Mouse (Mus musculus): ENCODE results near the gene Vps54. TPM values are rescaled to one million over a fixed set of nuclear protein-coding genes. Genes with fewer than 3 reads are reported as not detected.

Gene Vps54
- polyA plus RNA-seq, 1 experiment from 2014 or later: 7.6 TPM

DNA sequence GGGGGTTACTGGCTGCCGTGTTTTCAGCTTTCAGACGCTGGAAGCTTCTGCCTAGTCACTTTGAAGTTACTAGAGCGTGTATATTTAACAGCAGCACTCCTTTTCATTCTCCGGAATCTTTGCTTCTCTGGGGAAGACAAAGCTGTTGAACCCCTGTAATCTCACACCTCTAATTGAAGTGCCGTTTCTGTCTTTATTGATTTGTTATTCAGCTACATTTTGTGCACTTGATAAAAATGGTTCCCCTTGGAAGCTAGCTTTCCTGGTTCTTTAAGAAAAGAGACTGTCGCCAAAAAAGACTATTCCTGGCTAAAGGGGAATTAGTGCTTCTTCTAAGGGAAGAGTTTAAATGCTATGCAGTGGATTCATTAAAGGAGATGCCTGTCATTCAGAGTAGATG is 70.4 kb downstream of the Vps54 start:
- peaks cover 12% of the 10 kb centered on the region; the same call in 1 of the 2 replicates for H3K36me3 ChIP-seq
- 53% methylated on average over 6 of the region's 6 CpGs for WGBS

DNA sequence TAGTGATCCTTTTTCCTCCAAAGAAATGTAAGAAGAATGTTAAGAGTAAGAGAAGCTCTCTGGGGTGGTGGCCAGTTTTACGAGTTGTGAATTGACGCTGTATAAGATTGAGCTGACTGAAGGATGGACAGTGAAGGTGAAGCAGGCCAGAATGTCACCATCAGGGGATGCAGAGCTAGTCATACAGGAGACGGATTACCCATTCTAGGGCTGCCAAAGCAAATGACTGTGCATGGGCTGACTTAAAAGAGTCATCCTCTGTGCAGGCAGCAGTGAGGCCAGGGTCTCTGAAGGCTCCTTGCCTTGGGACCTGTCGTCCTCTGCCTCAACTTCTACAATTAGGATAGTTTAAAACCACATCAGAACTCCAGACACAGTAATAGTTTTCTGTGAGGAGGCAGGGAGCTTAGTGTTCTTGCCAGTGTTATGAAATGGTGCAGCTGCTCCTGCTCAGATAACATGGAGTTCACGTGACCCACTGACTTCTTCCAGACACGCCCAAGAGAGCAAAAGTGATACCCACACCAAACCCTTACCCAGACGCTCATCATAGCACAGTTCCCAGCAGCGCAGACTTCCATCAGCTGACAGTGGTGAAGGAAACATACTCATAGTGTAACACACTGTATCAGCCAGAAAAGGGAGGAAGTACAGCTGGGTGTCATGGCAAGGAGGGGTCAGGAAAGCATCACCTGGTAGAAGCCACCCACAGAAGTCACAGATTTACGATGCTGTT is 75.0 kb downstream of the Vps54 start:
- 73% methylated on average over 9 of the region's 9 CpGs for WGBS
- H3K4me1 ChIP-seq (replicated peaks): no peaks in the 10 kb centered on the region
- no peak overlapping the region for H3K4me3 ChIP-seq
- ATAC-seq (replicated peaks; ENCODE audit: insufficient number of reproducible peaks, insufficient read depth, low FRiP score, low read depth): no peak
- no peak overlapping the region for H3K9ac ChIP-seq
- H3K27ac ChIP-seq: no peak overlapping the region
- H3K36me3 ChIP-seq: peaks cover 12% of the 10 kb centered on the region; the same call in 1 of the 2 replicates
- H3K9me3 ChIP-seq (replicated peaks): no peaks in the 10 kb centered on the region
- no peak overlapping the region for H3K4me2 ChIP-seq
- H3K27me3 ChIP-seq: no peaks in the 10 kb centered on the region

More for the DNA sequence above, 70.4 kb downstream of the Vps54 start:
- no peak overlapping the region for H3K9ac ChIP-seq
- no peak for ATAC-seq (replicated peaks; ENCODE audit: insufficient number of reproducible peaks, insufficient read depth, low FRiP score, low read depth)
- H3K27ac ChIP-seq: no peak overlapping the region
- H3K4me1 ChIP-seq (replicated peaks): peaks cover 4% of the 10 kb centered on the region; the same call in 1 of the 2 replicates
- no peak overlapping the region for H3K4me2 ChIP-seq
- H3K9me3 ChIP-seq (replicated peaks): no peaks in the 10 kb centered on the region
- H3K27me3 ChIP-seq: no peaks in the 10 kb centered on the region
- H3K4me3 ChIP-seq: no peak overlapping the region

DNA sequence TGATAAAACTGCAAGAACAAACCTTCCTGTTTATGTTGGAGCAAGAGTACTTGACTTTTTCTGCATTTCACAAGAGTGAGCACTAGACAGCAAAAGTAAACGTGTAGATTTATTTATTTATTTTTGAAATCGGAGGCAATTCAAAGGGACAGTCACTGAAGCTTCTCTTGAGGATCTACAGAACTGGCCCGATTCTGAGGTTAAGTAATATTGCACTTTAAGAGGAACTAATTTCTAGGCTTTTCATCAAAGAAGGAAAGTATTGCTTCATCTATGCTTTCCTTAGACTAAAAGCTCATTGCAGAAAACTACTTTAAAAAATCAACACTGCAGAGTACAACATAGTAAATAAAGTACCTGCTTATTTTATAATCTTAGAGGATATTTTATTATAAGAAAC is 82.5 kb downstream of the Vps54 start:
- 61% methylated on average over 3 of the region's 3 CpGs for WGBS
- H3K4me2 ChIP-seq: no peak overlapping the region
- no peak overlapping the region for H3K27ac ChIP-seq
- H3K9me3 ChIP-seq (replicated peaks): no peaks in the 10 kb centered on the region
- peaks cover 6% of the 10 kb centered on the region; the same call in 1 of the 2 replicates for H3K4me1 ChIP-seq (replicated peaks)
- no peak for ATAC-seq (replicated peaks; ENCODE audit: insufficient number of reproducible peaks, insufficient read depth, low FRiP score, low read depth)
- no peak overlapping the region for H3K4me3 ChIP-seq
- H3K27me3 ChIP-seq: no peaks in the 10 kb centered on the region
- peaks cover 23% of the 10 kb centered on the region for H3K36me3 ChIP-seq
- H3K9ac ChIP-seq: no peak overlapping the region

DNA sequence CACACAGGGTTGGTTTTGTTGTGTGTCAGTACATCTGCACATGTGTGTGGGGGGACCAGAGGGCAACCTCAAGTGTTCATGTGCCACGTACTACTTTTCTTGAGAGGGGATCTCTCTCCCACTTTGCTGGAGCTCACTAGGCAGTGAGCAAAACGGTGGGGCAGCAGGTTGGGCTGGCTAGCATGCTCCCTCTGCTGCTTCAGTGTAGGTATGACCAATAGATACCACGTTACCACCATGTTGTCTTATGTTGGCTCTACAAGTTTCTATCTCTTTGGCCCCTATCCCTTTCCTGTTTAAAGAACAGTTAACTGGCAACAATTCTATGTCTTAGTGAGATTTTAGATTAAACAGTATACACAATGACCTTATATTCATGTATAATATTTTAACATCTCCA is 83.3 kb downstream of the Vps54 start:
- Histone ChIP-seq H3K27me3 (no peaks in the 10 kb centered on the region), H3K4me2 (no peak overlapping the region), H3K27ac (no peak overlapping the region), H3K4me1 (replicated peaks) (peaks cover 6% of the 10 kb centered on the region; the same call in 1 of the 2 replicates), H3K9ac (no peak overlapping the region), H3K36me3 (peaks cover 30% of the 10 kb centered on the region), H3K9me3 (replicated peaks) (no peaks in the 10 kb centered on the region), H3K4me3 (no peak overlapping the region)
- WGBS: 79% methylated on average over 3 of the region's 3 CpGs
- no peak for ATAC-seq (replicated peaks; ENCODE audit: insufficient number of reproducible peaks, insufficient read depth, low FRiP score, low read depth)

GRCm38 (mm10) chr11:21325781-21326180 is 86.7 kb downstream of the Vps54 start:
- no peak for ATAC-seq (replicated peaks; ENCODE audit: insufficient number of reproducible peaks, insufficient read depth, low FRiP score, low read depth)
- no peak overlapping the region for H3K9ac ChIP-seq
- WGBS: 86% methylated on average over 5 of the region's 5 CpGs
- no peak overlapping the region for H3K27ac ChIP-seq
- H3K4me1 ChIP-seq (replicated peaks): peaks cover 6% of the 10 kb centered on the region; the same call in 1 of the 2 replicates
- no peak overlapping the region for H3K4me2 ChIP-seq
- H3K4me3 ChIP-seq: no peak overlapping the region
- no peaks in the 10 kb centered on the region for H3K27me3 ChIP-seq
- peaks cover 59% of the 10 kb centered on the region for H3K36me3 ChIP-seq
- no peaks in the 10 kb centered on the region for H3K9me3 ChIP-seq (replicated peaks)

- H3K9ac ChIP-seq: no peak overlapping the region
- no peak for ATAC-seq (replicated peaks; ENCODE audit: insufficient number of reproducible peaks, insufficient read depth, low FRiP score, low read depth)
- H3K36me3 ChIP-seq: peaks cover 59% of the 10 kb centered on the region
- no peaks in the 10 kb centered on the region for H3K27me3 ChIP-seq
- 68% methylated on average over 2 of the region's 2 CpGs for WGBS
- H3K27ac ChIP-seq: no peak overlapping the region
- no peaks in the 10 kb centered on the region for H3K4me1 ChIP-seq (replicated peaks)
- H3K4me3 ChIP-seq: no peak overlapping the region
- H3K4me2 ChIP-seq: no peak overlapping the region
- no peaks in the 10 kb centered on the region for H3K9me3 ChIP-seq (replicated peaks)
These were observed 87.7 kb downstream of the Vps54 start for GRCm38 (mm10) chr11:21326770-21327169.

GRCm38 (mm10) chr11:21327486-21327885 is 88.4 kb downstream of the Vps54 start:
- peaks cover 58% of the 10 kb centered on the region for H3K36me3 ChIP-seq
- H3K27ac ChIP-seq: no peak overlapping the region
- H3K4me3 ChIP-seq: no peak overlapping the region
- H3K4me2 ChIP-seq: no peak overlapping the region
- 83% methylated on average over 5 of the region's 5 CpGs for WGBS
- ATAC-seq (replicated peaks; ENCODE audit: insufficient number of reproducible peaks, insufficient read depth, low FRiP score, low read depth): no peak
- H3K9ac ChIP-seq: no peak overlapping the region
- H3K27me3 ChIP-seq: no peaks in the 10 kb centered on the region
- no peaks in the 10 kb centered on the region for H3K9me3 ChIP-seq (replicated peaks)
- no peaks in the 10 kb centered on the region for H3K4me1 ChIP-seq (replicated peaks)

GRCm38 (mm10) chr11:21328141-21328540 is 89.1 kb downstream of the Vps54 start:
- H3K9me3 ChIP-seq (replicated peaks): no peaks in the 10 kb centered on the region
- no peaks in the 10 kb centered on the region for H3K27me3 ChIP-seq
- no peaks in the 10 kb centered on the region for H3K4me1 ChIP-seq (replicated peaks)
- H3K9ac ChIP-seq: no peak overlapping the region
- H3K27ac ChIP-seq: no peak overlapping the region
- H3K36me3 ChIP-seq: peaks cover 58% of the 10 kb centered on the region
- ATAC-seq (replicated peaks; ENCODE audit: insufficient number of reproducible peaks, insufficient read depth, low FRiP score, low read depth): no peak
- WGBS: 71% methylated on average over 5 of the region's 5 CpGs
- no peak overlapping the region for H3K4me2 ChIP-seq
- no peak overlapping the region for H3K4me3 ChIP-seq

DNA sequence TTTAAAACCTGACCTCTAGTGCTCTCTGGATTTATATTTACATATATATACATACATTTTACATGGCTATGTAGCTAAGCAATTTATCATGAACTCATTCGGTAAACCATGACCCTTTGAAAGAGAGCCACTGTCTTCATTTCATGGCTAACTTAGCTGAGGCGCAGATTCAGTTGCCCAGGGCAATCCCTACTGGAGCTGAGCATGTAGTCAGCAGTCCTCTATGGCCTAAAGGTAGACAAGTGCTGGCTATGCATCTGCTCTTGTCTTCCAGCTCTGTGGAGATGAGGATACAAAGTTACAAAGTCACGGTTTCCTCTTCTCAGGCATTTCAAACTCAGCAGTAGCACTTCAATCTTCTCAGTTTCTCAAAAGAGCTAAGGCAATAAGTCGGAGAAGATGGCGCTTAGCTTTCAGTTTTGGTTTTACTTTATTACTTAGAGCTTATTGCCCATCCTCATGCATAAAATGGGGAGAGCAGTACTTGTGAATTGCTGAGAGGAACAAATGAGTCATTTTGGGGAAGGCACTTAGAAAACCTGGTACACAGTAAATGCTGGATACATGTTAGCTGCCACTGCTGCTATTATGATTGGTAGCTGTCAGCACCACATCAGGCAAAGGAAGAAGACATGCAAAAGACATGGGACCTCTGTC is 93.7 kb downstream of the Vps54 start:
- Histone ChIP-seq H3K4me1 (replicated peaks) (no peaks in the 10 kb centered on the region), H3K9ac (no peak overlapping the region), H3K9me3 (replicated peaks) (no peaks in the 10 kb centered on the region), H3K27ac (no peak overlapping the region), H3K27me3 (no peaks in the 10 kb centered on the region), H3K4me3 (no peak overlapping the region), H3K36me3 (peaks cover 43% of the 10 kb centered on the region), H3K4me2 (no peak overlapping the region)
- 91% methylated on average over 5 of the region's 5 CpGs for WGBS
- no peak for ATAC-seq (replicated peaks; ENCODE audit: insufficient number of reproducible peaks, insufficient read depth, low FRiP score, low read depth)

DNA sequence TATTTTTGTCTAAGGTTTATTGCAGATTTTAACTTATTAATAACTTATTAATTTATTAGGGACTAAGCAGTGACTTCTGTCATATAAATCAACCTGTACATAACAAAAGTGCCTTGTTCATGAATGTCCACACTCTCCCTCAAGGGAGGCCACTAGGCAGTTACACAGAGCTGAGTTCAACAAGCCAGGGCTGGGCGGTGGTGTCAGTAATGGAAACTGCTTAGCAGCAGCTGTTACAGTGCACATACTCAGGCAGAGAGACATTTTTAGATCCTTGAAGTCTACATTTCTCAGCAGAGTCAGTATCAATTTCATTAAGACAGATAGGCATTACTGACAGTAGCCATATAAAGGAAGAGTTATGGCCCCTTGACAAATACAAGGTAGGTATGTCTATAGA is 98.8 kb downstream of the Vps54 start:
- Histone ChIP-seq H3K4me1 (replicated peaks) (no peaks in the 10 kb centered on the region), H3K27me3 (no peaks in the 10 kb centered on the region), H3K4me2 (no peak overlapping the region), H3K9me3 (replicated peaks) (no peaks in the 10 kb centered on the region), H3K36me3 (peaks cover 6% of the 10 kb centered on the region), H3K9ac (no peak overlapping the region), H3K4me3 (no peak overlapping the region), H3K27ac (no peak overlapping the region)
- 94% methylated on average over 1 of the region's 1 CpGs for WGBS
- no peak for ATAC-seq (replicated peaks; ENCODE audit: insufficient number of reproducible peaks, insufficient read depth, low FRiP score, low read depth)

DNA sequence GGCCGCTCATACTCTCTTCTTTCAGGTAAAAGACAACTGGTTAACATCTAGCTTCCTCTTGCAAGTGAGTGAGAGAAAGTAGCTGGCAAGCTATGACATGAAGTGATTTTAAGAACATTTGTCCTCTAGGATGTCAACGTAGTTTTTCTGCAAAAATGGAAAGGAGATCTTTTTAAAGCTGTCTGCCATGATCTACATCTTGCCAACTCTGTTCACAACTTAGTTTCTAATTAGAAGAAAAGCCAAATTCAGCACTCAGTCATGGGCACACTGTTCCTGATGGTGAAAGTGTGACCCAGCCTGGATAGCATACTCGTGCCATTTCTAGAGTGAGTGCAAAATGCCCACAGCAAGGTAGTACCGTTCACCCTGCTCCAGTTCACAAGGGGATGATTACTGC is 100.0 kb downstream of the Vps54 start:
- H3K36me3 ChIP-seq: peaks cover 11% of the 10 kb centered on the region
- 80% methylated on average over 4 of the region's 4 CpGs for WGBS

GRCm38 (mm10) chr11:21343490-21343889 is 104.4 kb downstream of the Vps54 start:
- peaks cover 33% of the 10 kb centered on the region for H3K36me3 ChIP-seq
- 94% methylated on average over 5 of the region's 5 CpGs for WGBS
- no peak for ATAC-seq (replicated peaks; ENCODE audit: insufficient number of reproducible peaks, insufficient read depth, low FRiP score, low read depth)

More for the DNA sequence above, 100.0 kb downstream of the Vps54 start:
- H3K4me1 ChIP-seq (replicated peaks): no peaks in the 10 kb centered on the region
- H3K9ac ChIP-seq: no peak overlapping the region
- no peaks in the 10 kb centered on the region for H3K27me3 ChIP-seq
- H3K4me3 ChIP-seq: no peak overlapping the region
- ATAC-seq (replicated peaks; ENCODE audit: insufficient number of reproducible peaks, insufficient read depth, low FRiP score, low read depth): no peak
- no peak overlapping the region for H3K27ac ChIP-seq
- H3K4me2 ChIP-seq: no peak overlapping the region
- no peaks in the 10 kb centered on the region for H3K9me3 ChIP-seq (replicated peaks)

More at GRCm38 (mm10) chr11:21343490-21343889, 104.4 kb downstream of the Vps54 start:
- no peak overlapping the region for H3K27ac ChIP-seq
- H3K4me2 ChIP-seq: no peak overlapping the region
- no peak overlapping the region for H3K4me3 ChIP-seq
- no peak overlapping the region for H3K9ac ChIP-seq
- H3K27me3 ChIP-seq: no peaks in the 10 kb centered on the region
- H3K4me1 ChIP-seq (replicated peaks): no peaks in the 10 kb centered on the region
- H3K9me3 ChIP-seq (replicated peaks): no peaks in the 10 kb centered on the region

All from heart, embryonic 15.5 days (tissue).